Mouse (Mus musculus): ENCODE measurements at regions not wholly inside any gene's neighbourhood (a gene's known extent, or its start where the extent isn't known, plus 50 kb on each side); places are given as distances from the start of the nearest gene placed in this dataset.
"Not testable (repeated sequence)": the region's sequence is repeated elsewhere in the genome, so short reads cannot be mapped to it uniquely, and the experiment has no call there.

GRCm38 (mm10) chr5:97831421-97831820 lies 199.4 kb downstream of the Antxr2 start:
- no peaks in the 10 kb centered on the region for H3K36me3 ChIP-seq
- no peak overlapping the region for H3K4me2 ChIP-seq (replicated peaks)
- H3K4me3 ChIP-seq: no peak overlapping the region
- H3K27ac ChIP-seq: no peak overlapping the region
- H3K4me1 ChIP-seq: no peaks in the 10 kb centered on the region
- 94% methylated on average over 1 of the region's 1 CpGs for WGBS
- ATAC-seq (ENCODE audit: low FRiP score, low read depth): no peak
- H3K9ac ChIP-seq: no peak overlapping the region
- no peaks in the 10 kb centered on the region for H3K27me3 ChIP-seq (replicated peaks)
- no peaks in the 10 kb centered on the region for H3K9me3 ChIP-seq

GRCm38 (mm10) chr5:97817485-97817884 lies 213.4 kb downstream of the Antxr2 start:
- no peaks in the 10 kb centered on the region for H3K9me3 ChIP-seq
- H3K4me3 ChIP-seq: no peak overlapping the region

GRCm38 (mm10) chr5:97815357-97815756 lies 215.5 kb downstream of the Antxr2 start:
- 92% methylated on average over 6 of the region's 6 CpGs for WGBS
- H3K27ac ChIP-seq: no peak overlapping the region
- no peak overlapping the region for H3K4me3 ChIP-seq
- no peaks in the 10 kb centered on the region for H3K4me1 ChIP-seq
- H3K36me3 ChIP-seq: no peaks in the 10 kb centered on the region
- no peaks in the 10 kb centered on the region for H3K9me3 ChIP-seq
- H3K27me3 ChIP-seq (replicated peaks): no peaks in the 10 kb centered on the region
- no peak for ATAC-seq (ENCODE audit: low FRiP score, low read depth)
- H3K9ac ChIP-seq: no peak overlapping the region
- H3K4me2 ChIP-seq (replicated peaks): no peak overlapping the region

More at GRCm38 (mm10) chr5:97817485-97817884, 213.4 kb downstream of the Antxr2 start:
- H3K9ac ChIP-seq: no peak overlapping the region
- ATAC-seq (ENCODE audit: low FRiP score, low read depth): no peak
- H3K27ac ChIP-seq: no peak overlapping the region
- H3K4me2 ChIP-seq (replicated peaks): no peak overlapping the region
- H3K4me1 ChIP-seq: no peaks in the 10 kb centered on the region
- no peaks in the 10 kb centered on the region for H3K36me3 ChIP-seq
- no peaks in the 10 kb centered on the region for H3K27me3 ChIP-seq (replicated peaks)
- WGBS: 82% methylated on average over 3 of the region's 3 CpGs

- H3K9ac ChIP-seq: no peak overlapping the region
- ATAC-seq (ENCODE audit: low FRiP score, low read depth): no peak
- H3K4me3 ChIP-seq: no peak overlapping the region
- no peaks in the 10 kb centered on the region for H3K4me1 ChIP-seq
- no peak overlapping the region for H3K4me2 ChIP-seq (replicated peaks)
- no peaks in the 10 kb centered on the region for H3K27me3 ChIP-seq (replicated peaks)
- 93% methylated on average over 2 of the region's 2 CpGs for WGBS
- H3K36me3 ChIP-seq: no peaks in the 10 kb centered on the region
- H3K27ac ChIP-seq: no peak overlapping the region
- no peaks in the 10 kb centered on the region for H3K9me3 ChIP-seq
Observed at GRCm38 (mm10) chr5:97814700-97815099, 216.1 kb downstream of the Antxr2 start.

- Histone ChIP-seq H3K4me1 (no peaks in the 10 kb centered on the region), H3K36me3 (no peaks in the 10 kb centered on the region), H3K9ac (no peak overlapping the region), H3K4me2 (replicated peaks) (no peak overlapping the region), H3K27me3 (replicated peaks) (no peaks in the 10 kb centered on the region), H3K9me3 (no peaks in the 10 kb centered on the region), H3K4me3 (no peak overlapping the region), H3K27ac (no peak overlapping the region)
- ATAC-seq (ENCODE audit: low FRiP score, low read depth): no peak
- WGBS: 93% methylated on average over 1 of the region's 1 CpGs
Observed at GRCm38 (mm10) chr5:97812611-97813350, 218.1 kb downstream of the Antxr2 start.

GRCm38 (mm10) chr5:97809007-97809406 lies 221.8 kb downstream of the Antxr2 start:
- Histone ChIP-seq H3K9ac (no peak overlapping the region), H3K36me3 (no peaks in the 10 kb centered on the region), H3K4me1 (no peaks in the 10 kb centered on the region), H3K4me2 (replicated peaks) (no peak overlapping the region), H3K27ac (no peak overlapping the region), H3K9me3 (no peaks in the 10 kb centered on the region), H3K4me3 (no peak overlapping the region), H3K27me3 (replicated peaks) (no peaks in the 10 kb centered on the region)
- ATAC-seq (ENCODE audit: low FRiP score, low read depth): no peak
- WGBS: 66% methylated on average over 2 of the region's 2 CpGs

GRCm38 (mm10) chr5:97807171-97807570 lies 223.7 kb downstream of the Antxr2 start:
- WGBS: 78% methylated on average over 1 of the region's 1 CpGs
- H3K27ac ChIP-seq: no peak overlapping the region
- no peak for ATAC-seq (ENCODE audit: low FRiP score, low read depth)

GRCm38 (mm10) chr5:97806754-97807153 lies 224.1 kb downstream of the Antxr2 start:
- H3K36me3 ChIP-seq: no peaks in the 10 kb centered on the region
- no peak overlapping the region for H3K4me3 ChIP-seq
- no peak overlapping the region for H3K27ac ChIP-seq
- no peaks in the 10 kb centered on the region for H3K27me3 ChIP-seq (replicated peaks)
- H3K9me3 ChIP-seq: no peaks in the 10 kb centered on the region
- no peak overlapping the region for H3K9ac ChIP-seq
- no peak for ATAC-seq (ENCODE audit: low FRiP score, low read depth)
- H3K4me1 ChIP-seq: no peaks in the 10 kb centered on the region
- H3K4me2 ChIP-seq (replicated peaks): no peak overlapping the region

More at GRCm38 (mm10) chr5:97807171-97807570, 223.7 kb downstream of the Antxr2 start:
- H3K9me3 ChIP-seq: no peaks in the 10 kb centered on the region
- no peaks in the 10 kb centered on the region for H3K27me3 ChIP-seq (replicated peaks)
- no peak overlapping the region for H3K4me3 ChIP-seq
- no peaks in the 10 kb centered on the region for H3K36me3 ChIP-seq
- no peak overlapping the region for H3K9ac ChIP-seq
- no peaks in the 10 kb centered on the region for H3K4me1 ChIP-seq
- no peak overlapping the region for H3K4me2 ChIP-seq (replicated peaks)

- no peak overlapping the region for H3K27ac ChIP-seq
- no peaks in the 10 kb centered on the region for H3K9me3 ChIP-seq
- H3K4me1 ChIP-seq: no peaks in the 10 kb centered on the region
- 55% methylated on average over 3 of the region's 3 CpGs for whole genome bisulfite sequencing
- no peaks in the 10 kb centered on the region for H3K36me3 ChIP-seq
- H3K4me3 ChIP-seq: no peak overlapping the region
- H3K27me3 ChIP-seq (replicated peaks): no peaks in the 10 kb centered on the region
- ATAC-seq (ENCODE audit: low FRiP score, low read depth): no peak
- no peak overlapping the region for H3K4me2 ChIP-seq (replicated peaks)
- no peak overlapping the region for H3K9ac ChIP-seq
Observed at GRCm38 (mm10) chr5:97800017-97800416, 230.8 kb downstream of the Antxr2 start.

- ATAC-seq (ENCODE audit: low FRiP score, low read depth): no peak
- H3K9me3 ChIP-seq: no peaks in the 10 kb centered on the region
- no peak overlapping the region for H3K4me2 ChIP-seq (replicated peaks)
- H3K4me3 ChIP-seq: no peak overlapping the region
- no peak overlapping the region for H3K9ac ChIP-seq
- H3K4me1 ChIP-seq: no peaks in the 10 kb centered on the region
- 88% methylated on average over 9 of the region's 9 CpGs for WGBS
- H3K36me3 ChIP-seq: no peaks in the 10 kb centered on the region
- no peaks in the 10 kb centered on the region for H3K27me3 ChIP-seq (replicated peaks)
- no peak overlapping the region for H3K27ac ChIP-seq
Observed at GRCm38 (mm10) chr5:97788175-97788574, 242.7 kb downstream of the Antxr2 start.

- Histone ChIP-seq H3K4me1 (no peaks in the 10 kb centered on the region), H3K9ac (no peak overlapping the region), H3K4me3 (no peak overlapping the region), H3K27ac (no peak overlapping the region), H3K4me2 (replicated peaks) (no peak overlapping the region), H3K9me3 (no peaks in the 10 kb centered on the region), H3K36me3 (no peaks in the 10 kb centered on the region), H3K27me3 (replicated peaks) (no peaks in the 10 kb centered on the region)
- 90% methylated on average over 5 of the region's 5 CpGs for WGBS
- no peak for ATAC-seq (ENCODE audit: low FRiP score, low read depth)
Observed at GRCm38 (mm10) chr5:97787001-97787400, 243.8 kb downstream of the Antxr2 start.

GRCm38 (mm10) chr5:97775100-97775499 lies 255.7 kb downstream of the Antxr2 start:
- not testable (repeated sequence) for ATAC-seq (ENCODE audit: low FRiP score, low read depth); H3K9me3 ChIP-seq

GRCm38 (mm10) chr5:97773451-97773850 lies 257.4 kb downstream of the Antxr2 start:
- not testable (repeated sequence) for H3K9ac ChIP-seq; ATAC-seq (ENCODE audit: low FRiP score, low read depth); H3K4me1 ChIP-seq; H3K27ac ChIP-seq; H3K36me3 ChIP-seq; H3K4me3 ChIP-seq; H3K27me3 ChIP-seq (replicated peaks); H3K9me3 ChIP-seq; H3K4me2 ChIP-seq (replicated peaks)
- WGBS: 77% methylated on average over 4 of the region's 4 CpGs

More at GRCm38 (mm10) chr5:97775100-97775499, 255.7 kb downstream of the Antxr2 start:
- H3K36me3 ChIP-seq; H3K4me2 ChIP-seq (replicated peaks); H3K4me1 ChIP-seq; H3K27me3 ChIP-seq (replicated peaks); H3K4me3 ChIP-seq; H3K9ac ChIP-seq; H3K27ac ChIP-seq: not testable (repeated sequence)
- WGBS: 87% methylated on average over 3 of the region's 3 CpGs

All from neural tube, embryonic 12.5 days (tissue).